Mouse (Mus musculus): Measurements from ENCODE around the gene Tma7.

DNA sequence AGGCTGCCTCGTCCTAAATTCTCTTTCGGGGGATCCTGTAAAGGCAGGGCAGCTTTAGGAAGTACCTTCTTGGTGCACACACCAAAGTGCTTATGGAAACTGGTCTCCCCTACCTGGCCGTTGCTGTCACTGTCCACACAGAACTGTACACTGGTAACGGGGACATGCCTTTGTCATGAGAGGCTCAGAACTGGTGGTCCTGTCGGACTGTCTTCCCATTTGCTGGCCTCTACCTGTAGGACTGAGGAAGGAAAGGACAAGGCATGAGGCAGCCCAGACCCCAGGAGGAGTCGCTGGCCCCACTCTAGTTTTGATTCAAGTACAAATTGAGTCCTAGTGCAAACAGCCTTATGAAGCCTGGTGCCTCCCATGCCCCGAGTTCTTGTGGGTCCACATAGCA lies 51.4 kb downstream of the Tma7 start:
- TF ChIP-seq CTCF (IDR thresholded peaks at IDR 0.05; ENCODE audit: borderline replicate concordance, extremely low read depth, insufficient read depth, insufficient read length): no peak
- no peak for TF ChIP-seq POLR2A (IDR thresholded peaks at IDR 0.05; ENCODE audit: borderline replicate concordance, extremely low read depth, insufficient read depth, insufficient read length, poor library complexity, severe bottlenecking)
